In the genomic region with DNA sequence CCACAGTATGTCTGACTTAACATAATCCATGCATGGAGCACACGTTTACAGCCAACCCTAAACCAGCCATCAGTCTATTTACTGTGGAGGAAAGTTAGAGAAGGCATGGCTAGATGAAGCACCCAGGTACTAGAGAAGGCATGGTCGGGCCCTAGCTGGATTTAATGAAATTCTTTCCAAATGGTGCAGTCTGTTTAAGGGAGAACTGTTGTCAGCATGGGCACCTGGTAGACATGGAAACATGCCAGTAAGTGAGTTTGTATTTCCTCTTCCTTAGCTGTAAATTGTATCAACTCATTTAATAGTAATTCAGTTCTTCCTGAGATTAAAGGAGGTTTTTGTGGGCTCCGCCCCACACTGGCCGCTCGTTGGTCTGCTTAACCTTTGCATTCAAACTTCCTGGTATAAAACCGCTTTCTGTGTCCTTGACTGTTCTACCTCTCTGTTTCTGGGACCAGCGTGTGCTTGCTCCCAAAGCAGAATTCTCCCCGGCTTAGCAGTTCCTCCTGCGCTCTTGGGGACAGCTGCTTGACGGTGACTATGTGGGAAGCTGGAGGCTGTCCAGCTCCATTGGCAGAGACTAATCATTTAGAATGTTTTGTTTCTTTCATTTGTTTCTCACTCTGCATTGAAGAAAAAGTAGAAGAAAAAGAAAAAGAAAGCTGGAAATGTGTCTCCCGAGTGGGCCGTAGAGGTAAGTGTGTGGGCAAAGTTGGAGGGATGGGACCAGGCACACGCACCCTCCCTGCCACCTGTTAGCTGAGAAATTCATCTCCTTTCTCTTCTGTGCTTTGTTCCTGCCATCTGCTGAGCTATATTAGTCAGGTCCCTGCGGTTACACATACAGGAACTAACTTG, we compare ENCODE assay signal across 8 mouse cellular contexts.
DNase-seq lines count a peak whose midpoint lies in the region; ATAC-seq lines count a peak whose summit lies in the region.

No protein-coding gene starts in this region.

- DNase-seq in kidney, postnatal 4 days = peak; percentile 54
- no peak for DNase-seq in kidney, postnatal 25 days
- peak; percentile 30 to 43 for DNase-seq in cerebellum, postnatal 36 days
- peak; percentile 76 to 81 for DNase-seq in layer of hippocampus, postnatal 36 days
- DNase-seq in right cerebral cortex, postnatal 10 days (ENCODE audit: low spot score in 2 of 2) = peak; percentile 87 to 90
- DNase-seq in urinary bladder, postnatal 14 days (ENCODE audit: low spot score) = no peak
- no peak for DNase-seq in kidney, adult 8-10 months

- no peak for ATAC-seq in CD4-positive, CD25-positive, alpha-beta regulatory T cell, adult 4 months

Comparison
In these comparisons a context has a peak if more than half of its experiments do, and no peak if none do; other contexts are left out.
1. DNase-seq: peak in kidney, postnatal 4 days (2 of 2), cerebellum, postnatal 36 days (2 of 2), layer of hippocampus, postnatal 36 days (2 of 2) and right cerebral cortex, postnatal 10 days (2 of 2); none in kidney, postnatal 25 days (0 of 2), urinary bladder, postnatal 14 days (single experiment) and kidney, adult 8-10 months (0 of 2).